Mouse (Mus musculus): ENCODE measurements around the gene Kcnip4. TPM values are rescaled to one million over a fixed set of nuclear protein-coding genes. Genes with fewer than 3 reads are reported as not detected.

Kcnip4 gene
- total RNA-seq, 1 experiment from 2014 or later = not detected

DNA sequence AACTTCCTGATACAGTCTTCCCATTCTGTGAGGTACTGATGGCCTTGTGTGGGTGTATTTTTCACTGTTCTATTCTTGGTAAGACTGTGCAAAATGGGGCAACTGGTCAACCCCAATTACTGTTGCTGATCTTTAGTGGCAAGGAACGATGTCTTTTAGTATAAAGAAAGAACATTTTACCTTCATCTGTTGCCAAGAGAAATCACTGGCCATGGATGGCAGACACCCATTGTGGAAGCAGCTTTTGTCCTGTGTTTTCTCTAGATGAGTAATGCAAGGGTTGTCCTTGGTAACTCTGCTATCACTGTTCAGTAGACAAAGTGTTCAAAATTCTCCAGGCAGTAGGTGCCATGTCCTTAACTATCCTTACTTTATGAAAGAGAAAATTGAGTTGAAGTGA, 729.2 kb downstream of the Kcnip4 start:
- no peak for ATAC-seq (replicated peaks in 1 of 2; ENCODE audit: insufficient read depth in 1 of 2, low FRiP score in 2 of 2, low TSS enrichment in 1 of 2, low read depth in 1 of 2, poor library complexity in 2 of 2, severe bottlenecking in 2 of 2)

GRCm38 (mm10) chr5:48779376-48779775, 745.3 kb downstream of the Kcnip4 start:
- no peak for ATAC-seq (replicated peaks in 1 of 2; ENCODE audit: insufficient read depth in 1 of 2, low FRiP score in 2 of 2, low TSS enrichment in 1 of 2, low read depth in 1 of 2, poor library complexity in 2 of 2, severe bottlenecking in 2 of 2)

GRCm38 (mm10) chr5:48748613-48749012, 776.1 kb downstream of the Kcnip4 start:
- no peak for ATAC-seq (replicated peaks in 1 of 2; ENCODE audit: insufficient read depth in 1 of 2, low FRiP score in 2 of 2, low TSS enrichment in 1 of 2, low read depth in 1 of 2, poor library complexity in 2 of 2, severe bottlenecking in 2 of 2)

DNA sequence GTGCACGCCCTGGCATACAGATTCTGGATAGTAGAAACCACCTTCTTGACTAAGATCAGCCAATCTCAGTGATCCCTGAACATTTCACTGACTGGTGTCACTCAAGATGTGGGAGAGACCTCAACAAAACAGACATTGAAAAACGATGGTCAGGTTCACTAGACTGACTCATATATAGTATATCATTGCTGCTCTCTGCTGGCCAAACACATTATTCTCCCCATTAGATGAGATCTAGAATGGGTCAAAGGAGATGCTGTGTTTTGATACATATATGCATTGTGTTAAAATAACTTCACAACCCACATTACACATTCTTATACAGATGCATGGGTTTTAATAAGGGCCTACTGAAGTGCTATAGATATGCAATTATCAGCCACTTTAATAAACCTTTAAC, 787.1 kb downstream of the Kcnip4 start:
- ATAC-seq (replicated peaks in 1 of 2; ENCODE audit: insufficient read depth in 1 of 2, low FRiP score in 2 of 2, low TSS enrichment in 1 of 2, low read depth in 1 of 2, poor library complexity in 2 of 2, severe bottlenecking in 2 of 2) = no peak

- no peak for ATAC-seq (replicated peaks in 1 of 2; ENCODE audit: insufficient read depth in 1 of 2, low FRiP score in 2 of 2, low TSS enrichment in 1 of 2, low read depth in 1 of 2, poor library complexity in 2 of 2, severe bottlenecking in 2 of 2)
Observed at GRCm38 (mm10) chr5:48718166-48718565, 806.5 kb downstream of the Kcnip4 start.

DNA sequence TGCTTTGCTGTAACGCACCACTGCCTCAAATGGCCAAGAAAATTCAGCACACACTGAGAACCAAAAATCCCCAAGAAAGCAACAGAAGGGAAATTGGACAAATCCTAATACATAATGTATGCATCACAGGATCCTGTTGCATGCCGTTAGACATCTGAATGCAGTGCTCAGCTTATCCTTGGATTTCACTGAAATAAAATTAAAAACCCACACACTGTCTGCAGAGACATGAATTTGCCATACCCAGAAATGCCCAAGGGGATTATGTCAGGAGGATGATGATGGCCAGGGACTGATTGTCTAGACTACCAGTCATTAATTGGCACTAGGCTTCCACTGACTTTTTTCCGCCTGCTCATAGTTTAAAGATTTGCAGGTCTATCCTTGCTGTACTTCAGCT, 818.7 kb downstream of the Kcnip4 start:
- ATAC-seq (replicated peaks in 1 of 2; ENCODE audit: insufficient read depth in 1 of 2, low FRiP score in 2 of 2, low TSS enrichment in 1 of 2, low read depth in 1 of 2, poor library complexity in 2 of 2, severe bottlenecking in 2 of 2) = no peak

DNA sequence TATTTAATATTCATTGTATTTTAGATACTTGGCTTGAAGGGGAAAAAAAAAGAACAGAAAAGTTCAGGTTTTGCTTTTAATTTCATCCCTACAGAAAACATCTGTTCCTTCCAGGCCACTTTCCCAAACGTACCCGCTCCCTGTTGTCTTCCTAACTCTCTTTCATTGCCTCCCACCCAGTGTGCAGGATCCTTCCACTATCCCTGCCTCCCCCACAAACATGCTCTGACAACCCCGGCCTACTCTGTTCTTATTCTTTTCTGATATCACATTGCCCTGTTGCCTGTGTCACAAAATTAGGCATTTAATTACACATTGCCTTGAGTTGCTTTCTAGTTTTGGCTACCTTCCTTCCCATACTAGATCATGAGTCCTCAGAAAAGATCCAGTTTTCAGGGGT, 837.6 kb downstream of the Kcnip4 start:
- no peak for ATAC-seq (replicated peaks in 1 of 2; ENCODE audit: insufficient read depth in 1 of 2, low FRiP score in 2 of 2, low TSS enrichment in 1 of 2, low read depth in 1 of 2, poor library complexity in 2 of 2, severe bottlenecking in 2 of 2)

- no peak for ATAC-seq (replicated peaks in 1 of 2; ENCODE audit: insufficient read depth in 1 of 2, low FRiP score in 2 of 2, low TSS enrichment in 1 of 2, low read depth in 1 of 2, poor library complexity in 2 of 2, severe bottlenecking in 2 of 2)
Observed at GRCm38 (mm10) chr5:48679733-48680595, 844.7 kb downstream of the Kcnip4 start.

GRCm38 (mm10) chr5:48662504-48662903, 862.2 kb downstream of the Kcnip4 start:
- ATAC-seq (replicated peaks in 1 of 2; ENCODE audit: insufficient read depth in 1 of 2, low FRiP score in 2 of 2, low TSS enrichment in 1 of 2, low read depth in 1 of 2, poor library complexity in 2 of 2, severe bottlenecking in 2 of 2) = no peak

- ATAC-seq (replicated peaks in 1 of 2; ENCODE audit: insufficient read depth in 1 of 2, low FRiP score in 2 of 2, low TSS enrichment in 1 of 2, low read depth in 1 of 2, poor library complexity in 2 of 2, severe bottlenecking in 2 of 2) = no peak
Observed at GRCm38 (mm10) chr5:48659975-48660374, 864.7 kb downstream of the Kcnip4 start.

GRCm38 (mm10) chr5:48650496-48650895, 874.2 kb downstream of the Kcnip4 start:
- ATAC-seq (replicated peaks in 1 of 2; ENCODE audit: insufficient read depth in 1 of 2, low FRiP score in 2 of 2, low TSS enrichment in 1 of 2, low read depth in 1 of 2, poor library complexity in 2 of 2, severe bottlenecking in 2 of 2) = no peak

DNA sequence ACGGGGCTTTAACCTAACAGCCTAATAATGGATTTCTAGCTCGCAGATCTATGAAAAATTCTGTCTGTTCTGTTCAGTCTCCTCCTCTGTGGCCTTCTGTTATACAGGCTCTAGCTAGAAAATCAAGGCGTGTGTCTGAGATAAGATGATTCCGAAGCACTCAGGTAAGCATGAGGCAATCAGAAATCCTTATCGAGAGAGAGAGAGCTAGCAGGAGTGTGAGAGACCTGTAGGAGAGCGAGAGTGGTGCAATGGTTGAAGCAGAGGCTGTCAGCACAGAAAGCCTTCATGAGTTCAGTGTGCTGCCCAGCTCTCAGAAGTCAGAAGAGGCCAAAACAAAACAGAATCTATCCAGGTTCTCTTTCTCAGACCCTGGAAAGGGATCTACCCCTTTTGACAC, 888.0 kb downstream of the Kcnip4 start:
- no peak for ATAC-seq (replicated peaks in 1 of 2; ENCODE audit: insufficient read depth in 1 of 2, low FRiP score in 2 of 2, low TSS enrichment in 1 of 2, low read depth in 1 of 2, poor library complexity in 2 of 2, severe bottlenecking in 2 of 2)

DNA sequence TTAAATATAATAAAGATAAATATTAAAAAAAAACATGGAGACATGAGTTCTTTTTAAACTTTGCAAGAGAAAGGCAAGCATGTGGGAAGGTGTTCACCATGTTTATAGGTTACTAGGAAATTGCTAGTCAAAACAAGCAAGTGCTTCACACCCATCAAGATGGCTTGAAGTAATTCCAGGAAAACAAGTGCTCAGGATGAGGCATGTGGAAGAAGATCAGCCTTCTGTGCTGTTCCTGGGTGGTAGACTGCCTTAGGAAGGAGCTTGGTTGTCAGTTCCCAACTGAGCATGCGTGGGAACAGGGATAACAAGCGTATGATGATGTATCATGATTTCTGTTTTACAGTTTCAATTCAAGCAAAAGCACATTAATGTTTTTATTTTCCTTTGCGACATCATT, 891.1 kb downstream of the Kcnip4 start:
- ATAC-seq (replicated peaks in 1 of 2; ENCODE audit: insufficient read depth in 1 of 2, low FRiP score in 2 of 2, low TSS enrichment in 1 of 2, low read depth in 1 of 2, poor library complexity in 2 of 2, severe bottlenecking in 2 of 2) = no peak

DNA sequence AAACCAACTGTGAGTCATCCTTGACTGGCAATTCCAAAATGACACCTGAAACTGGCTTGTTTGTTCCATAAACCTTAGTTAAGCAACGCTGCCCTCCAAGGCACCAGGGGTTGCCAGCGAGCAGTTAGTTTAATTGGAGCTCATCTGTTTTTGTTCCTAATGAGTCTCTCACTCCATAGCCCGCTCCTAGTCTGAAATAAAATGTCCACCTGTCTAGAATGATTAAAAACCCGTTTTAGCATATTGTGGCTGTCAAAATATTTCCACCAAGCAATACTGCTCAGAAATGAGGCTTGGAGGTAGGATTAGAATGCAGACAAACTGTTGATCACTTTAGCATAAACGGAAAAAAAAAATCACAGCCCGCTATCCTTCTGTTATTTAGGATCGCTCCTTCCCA, 901.3 kb downstream of the Kcnip4 start:
- ATAC-seq (replicated peaks in 1 of 2; ENCODE audit: insufficient read depth in 1 of 2, low FRiP score in 2 of 2, low TSS enrichment in 1 of 2, low read depth in 1 of 2, poor library complexity in 2 of 2, severe bottlenecking in 2 of 2) = no peak

DNA sequence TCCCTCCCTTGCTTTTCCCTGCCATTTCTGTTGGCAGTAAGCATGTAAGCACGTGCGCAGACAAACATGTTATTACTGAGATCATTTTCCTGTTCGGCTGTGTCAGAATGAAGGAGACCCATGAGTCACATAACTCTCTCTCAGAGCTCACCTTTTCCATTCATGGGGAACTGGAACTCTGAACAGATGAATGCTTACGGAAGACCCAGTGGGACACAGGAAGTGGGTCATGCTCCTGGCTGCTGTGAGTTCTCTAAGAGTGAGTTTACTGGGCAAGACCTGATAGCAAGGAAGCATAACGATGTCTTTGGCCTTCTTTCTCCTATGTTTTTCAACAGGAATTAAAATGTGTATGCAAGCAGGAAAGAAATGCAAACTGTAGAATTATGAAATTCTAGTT, 917.8 kb downstream of the Kcnip4 start:
- ATAC-seq (replicated peaks in 1 of 2; ENCODE audit: insufficient read depth in 1 of 2, low FRiP score in 2 of 2, low TSS enrichment in 1 of 2, low read depth in 1 of 2, poor library complexity in 2 of 2, severe bottlenecking in 2 of 2) = no peak

- ATAC-seq (replicated peaks in 1 of 2; ENCODE audit: insufficient read depth in 1 of 2, low FRiP score in 2 of 2, low TSS enrichment in 1 of 2, low read depth in 1 of 2, poor library complexity in 2 of 2, severe bottlenecking in 2 of 2) = no peak
Observed at GRCm38 (mm10) chr5:48606281-48606680, 918.4 kb downstream of the Kcnip4 start.

GRCm38 (mm10) chr5:48599481-48600040, 925.1 kb downstream of the Kcnip4 start:
- ATAC-seq (replicated peaks in 1 of 2; ENCODE audit: insufficient read depth in 1 of 2, low FRiP score in 2 of 2, low TSS enrichment in 1 of 2, low read depth in 1 of 2, poor library complexity in 2 of 2, severe bottlenecking in 2 of 2) = no peak

DNA sequence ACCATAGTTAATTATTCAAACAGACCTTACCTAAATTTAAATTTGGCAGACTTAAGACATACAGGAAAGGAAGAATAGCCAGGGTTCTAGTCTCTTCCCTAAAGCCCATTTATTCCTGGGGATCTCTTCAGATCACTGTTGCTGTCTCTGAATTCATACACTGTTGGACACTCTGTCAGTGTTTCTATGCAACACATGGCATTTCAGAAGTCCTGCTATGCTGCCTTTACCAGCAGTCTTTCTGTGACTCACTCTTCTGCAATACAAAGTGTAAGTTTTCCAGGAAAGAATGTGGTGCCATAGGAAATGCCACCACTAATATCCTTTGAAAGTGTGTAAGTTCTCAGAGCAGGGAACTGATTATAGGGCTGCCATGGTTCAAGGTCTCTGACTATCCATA, 936.7 kb downstream of the Kcnip4 start:
- ATAC-seq (replicated peaks in 1 of 2; ENCODE audit: insufficient read depth in 1 of 2, low FRiP score in 2 of 2, low TSS enrichment in 1 of 2, low read depth in 1 of 2, poor library complexity in 2 of 2, severe bottlenecking in 2 of 2) = no peak

GRCm38 (mm10) chr5:48583431-48583830, 941.3 kb downstream of the Kcnip4 start:
- no peak for ATAC-seq (replicated peaks in 1 of 2; ENCODE audit: insufficient read depth in 1 of 2, low FRiP score in 2 of 2, low TSS enrichment in 1 of 2, low read depth in 1 of 2, poor library complexity in 2 of 2, severe bottlenecking in 2 of 2)

Measured in hematopoietic stem cell, adult 5-6 weeks (primary cell).